Mouse (Mus musculus): ENCODE results near the gene Sdc4. TPM values are rescaled to one million over a fixed set of nuclear protein-coding genes. Genes with fewer than 3 reads are reported as not detected.

Gene Sdc4
- polyA plus RNA-seq, 1 experiment, result 91.1 TPM

DNA sequence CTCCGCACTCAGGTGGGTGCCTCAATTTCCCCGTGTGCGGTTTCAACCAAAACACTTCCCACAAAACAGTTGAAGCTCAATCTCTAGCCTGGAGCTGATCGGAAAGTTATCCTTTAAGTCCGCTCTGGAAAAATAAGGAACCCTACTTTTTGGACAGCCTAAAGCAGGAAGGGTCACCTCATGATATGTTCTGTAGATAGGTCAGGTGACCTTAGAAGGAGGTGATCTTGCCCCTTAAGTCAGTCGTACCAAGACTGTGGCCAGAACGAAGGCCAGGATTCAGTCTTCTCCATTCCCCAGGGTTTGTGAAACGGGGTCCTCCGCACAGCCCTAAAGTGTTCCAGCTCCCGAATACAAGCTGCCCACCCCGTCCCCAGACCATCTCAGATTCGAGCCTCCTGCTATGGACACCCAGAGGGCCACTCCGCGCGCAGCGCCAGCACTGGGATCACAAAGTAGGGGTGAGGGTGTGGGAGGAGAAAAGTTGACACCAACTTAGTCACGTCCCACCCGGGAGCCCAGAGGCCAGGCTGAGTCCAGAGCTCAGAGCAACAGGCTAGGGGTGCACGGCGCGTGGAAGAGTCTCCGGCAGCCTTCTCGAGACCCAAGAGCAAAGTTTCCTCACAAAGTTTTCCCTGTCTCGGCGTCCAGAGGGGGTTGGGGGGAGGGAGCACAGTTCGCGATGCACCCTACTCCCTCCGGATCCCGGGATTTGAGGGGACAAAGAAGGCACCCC is 1.2 kb downstream of the Sdc4 start:
- WGBS, result 6% methylated on average over 29 of the region's 29 CpGs
- H3K4me3 ChIP-seq (replicated peaks; ENCODE audit: extremely low read depth, low read depth, low read length), result peak overlapping the region; percentile 68
- H3K4me1 ChIP-seq (ENCODE audit: control insufficient read depth, insufficient read depth, low read length), result no peaks in the 10 kb centered on the region; the same call in 1 of the 2 replicates
- no peak for DNase-seq
- TF ChIP-seq CTCF (IDR thresholded peaks at IDR 0.05; ENCODE audit: insufficient read depth, low read length) (no peak), POLR2A (IDR thresholded peaks at IDR 0.05; ENCODE audit: borderline replicate concordance, extremely low read depth, low read depth, low read length) (peak; percentile 22; the same call in 1 of the 2 replicates)

DNA sequence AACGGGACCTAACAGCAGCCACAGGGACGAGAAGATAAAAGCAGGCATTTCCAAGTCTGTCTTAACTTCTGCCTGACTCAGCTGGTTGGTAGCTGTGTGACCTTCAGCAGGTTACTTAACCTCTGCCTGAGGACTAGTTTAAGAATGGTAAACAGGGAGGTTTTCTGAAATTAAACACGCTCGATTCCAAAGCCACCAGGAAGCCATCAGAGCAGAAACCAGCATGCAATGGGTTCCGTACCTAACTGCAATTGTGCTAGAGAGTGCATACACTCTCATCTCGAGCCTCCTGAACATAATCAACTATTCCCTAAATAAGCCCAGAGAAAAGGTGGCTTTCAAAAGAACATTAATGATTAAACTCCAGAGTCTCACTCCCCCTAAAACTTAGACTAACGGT is 2.0 kb downstream of the Sdc4 start:
- 38% methylated on average over 7 of the region's 7 CpGs for WGBS
- no peak for TF ChIP-seq POLR2A (IDR thresholded peaks at IDR 0.05; ENCODE audit: borderline replicate concordance, extremely low read depth, low read depth, low read length)
- no peak for TF ChIP-seq CTCF (IDR thresholded peaks at IDR 0.05; ENCODE audit: insufficient read depth, low read length)
- DNase-seq, result no peak
- Histone ChIP-seq H3K4me3 (replicated peaks; ENCODE audit: extremely low read depth, low read depth, low read length) (peak overlapping the region; percentile 68), H3K4me1 (ENCODE audit: control insufficient read depth, insufficient read depth, low read length) (no peaks in the 10 kb centered on the region; the same call in 1 of the 2 replicates)

DNA sequence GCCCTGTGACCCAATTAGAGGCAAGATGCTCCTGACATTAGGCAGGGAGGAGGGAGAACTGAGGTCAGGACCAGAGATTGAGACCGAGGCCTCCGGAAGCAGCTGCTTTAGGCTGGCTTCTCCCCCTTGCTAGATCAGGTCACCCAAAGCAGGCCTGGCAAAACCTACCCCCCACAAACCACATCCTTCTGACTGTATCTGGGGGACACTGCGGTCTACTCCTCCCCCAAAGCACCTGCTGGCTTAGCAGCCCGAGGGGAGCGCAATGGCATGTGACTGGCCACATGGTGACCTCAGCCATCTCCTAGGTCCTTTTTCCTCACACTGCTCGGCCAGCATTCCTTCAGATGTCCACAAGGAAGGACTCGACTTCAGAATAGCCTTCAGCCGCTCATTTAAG is 2.5 kb downstream of the Sdc4 start:
- 41% methylated on average over 8 of the region's 8 CpGs for WGBS
- no peaks in the 10 kb centered on the region; the same call in 1 of the 2 replicates for H3K4me1 ChIP-seq (ENCODE audit: control insufficient read depth, insufficient read depth, low read length)
- H3K4me3 ChIP-seq (replicated peaks; ENCODE audit: extremely low read depth, low read depth, low read length), result peak overlapping the region; percentile 68
- TF ChIP-seq CTCF (IDR thresholded peaks at IDR 0.05; ENCODE audit: insufficient read depth, low read length) (no peak), POLR2A (IDR thresholded peaks at IDR 0.05; ENCODE audit: borderline replicate concordance, extremely low read depth, low read depth, low read length) (no peak)
- no peak for DNase-seq

DNA sequence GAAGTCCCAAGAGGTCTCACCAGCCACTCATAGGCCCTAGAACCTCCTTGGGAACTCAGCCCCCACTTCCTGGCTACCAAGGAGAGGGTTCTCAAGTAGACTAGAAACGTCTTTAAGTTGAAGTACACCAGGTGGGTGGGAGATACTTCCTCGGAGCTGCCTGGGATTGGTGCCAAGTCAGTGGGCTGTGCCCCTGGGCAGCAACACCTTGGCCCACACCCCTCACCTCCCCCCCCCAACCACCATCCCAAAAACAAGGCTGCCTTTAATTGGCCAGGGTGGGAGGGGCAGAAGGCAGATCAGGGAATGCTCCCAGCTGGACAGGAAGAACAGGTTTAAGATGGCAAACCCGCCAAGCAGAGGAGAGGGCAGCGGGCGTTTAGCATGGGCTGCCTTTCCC is 3.4 kb downstream of the Sdc4 start:
- Histone ChIP-seq H3K4me3 (replicated peaks; ENCODE audit: extremely low read depth, low read depth, low read length) (no peak overlapping the region), H3K4me1 (ENCODE audit: control insufficient read depth, insufficient read depth, low read length) (peaks cover 1% of the 10 kb centered on the region; the same call in 1 of the 2 replicates)
- no peak for DNase-seq
- no peak for TF ChIP-seq CTCF (IDR thresholded peaks at IDR 0.05; ENCODE audit: insufficient read depth, low read length)
- peak; percentile 22; the same call in 1 of the 2 replicates for TF ChIP-seq POLR2A (IDR thresholded peaks at IDR 0.05; ENCODE audit: borderline replicate concordance, extremely low read depth, low read depth, low read length)
- WGBS, result 39% methylated on average over 5 of the region's 5 CpGs

DNA sequence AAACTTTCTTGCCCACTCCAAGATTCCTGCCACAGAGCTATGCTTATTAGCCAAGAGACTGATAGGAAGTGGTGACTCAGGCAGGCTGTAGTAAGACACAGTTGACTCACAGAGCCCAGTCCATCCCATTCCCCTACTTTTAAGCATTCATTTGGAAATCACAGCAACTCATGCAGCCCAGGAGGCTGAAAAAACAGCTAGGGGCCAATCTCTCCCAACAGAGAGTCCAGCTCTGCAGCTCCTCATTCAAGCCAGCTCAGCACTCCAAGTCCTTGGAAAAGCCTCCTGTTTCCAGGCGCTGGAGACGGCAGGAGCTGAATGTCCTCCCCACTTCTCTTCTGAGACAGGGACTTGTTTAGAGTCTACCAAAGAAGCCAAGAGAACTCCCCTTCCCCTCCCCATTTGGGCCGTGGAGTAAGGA is 4.7 kb downstream of the Sdc4 start:
- 40% methylated on average over 3 of the region's 3 CpGs for WGBS
- TF ChIP-seq POLR2A (IDR thresholded peaks at IDR 0.05; ENCODE audit: borderline replicate concordance, extremely low read depth, low read depth, low read length) (no peak), CTCF (IDR thresholded peaks at IDR 0.05; ENCODE audit: insufficient read depth, low read length) (no peak)
- Histone ChIP-seq H3K4me3 (replicated peaks; ENCODE audit: extremely low read depth, low read depth, low read length) (no peak overlapping the region), H3K4me1 (ENCODE audit: control insufficient read depth, insufficient read depth, low read length) (peaks cover 2% of the 10 kb centered on the region; the same call in 1 of the 2 replicates)
- DNase-seq, result no peak

DNA sequence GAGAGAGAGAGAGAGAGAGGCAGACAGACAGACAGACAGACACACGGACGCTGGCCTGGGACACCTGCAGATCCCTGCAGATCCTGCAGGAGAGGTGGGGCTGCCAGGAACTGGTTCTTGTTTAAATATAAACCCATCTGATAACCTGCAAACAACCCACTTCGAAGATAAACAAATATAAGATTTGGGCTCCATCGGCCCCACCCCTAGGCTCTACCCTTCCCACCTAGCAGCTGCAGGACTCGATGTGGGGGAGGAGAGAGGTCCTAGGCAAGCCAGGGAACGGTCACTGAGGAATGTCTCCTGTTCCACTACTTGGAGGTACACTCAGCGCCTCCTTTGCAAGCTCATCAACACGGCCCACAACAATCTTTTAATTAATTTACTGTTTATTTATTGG is 5.4 kb downstream of the Sdc4 start:
- peaks cover 6% of the 10 kb centered on the region; the same call in 1 of the 2 replicates for H3K4me1 ChIP-seq (ENCODE audit: control insufficient read depth, insufficient read depth, low read length)
- 43% methylated on average over 8 of the region's 8 CpGs for WGBS
- TF ChIP-seq POLR2A (IDR thresholded peaks at IDR 0.05; ENCODE audit: borderline replicate concordance, extremely low read depth, low read depth, low read length), result no peak
- no peak for TF ChIP-seq CTCF (IDR thresholded peaks at IDR 0.05; ENCODE audit: insufficient read depth, low read length)
- DNase-seq, result no peak
- no peak overlapping the region for H3K4me3 ChIP-seq (replicated peaks; ENCODE audit: extremely low read depth, low read depth, low read length)

DNA sequence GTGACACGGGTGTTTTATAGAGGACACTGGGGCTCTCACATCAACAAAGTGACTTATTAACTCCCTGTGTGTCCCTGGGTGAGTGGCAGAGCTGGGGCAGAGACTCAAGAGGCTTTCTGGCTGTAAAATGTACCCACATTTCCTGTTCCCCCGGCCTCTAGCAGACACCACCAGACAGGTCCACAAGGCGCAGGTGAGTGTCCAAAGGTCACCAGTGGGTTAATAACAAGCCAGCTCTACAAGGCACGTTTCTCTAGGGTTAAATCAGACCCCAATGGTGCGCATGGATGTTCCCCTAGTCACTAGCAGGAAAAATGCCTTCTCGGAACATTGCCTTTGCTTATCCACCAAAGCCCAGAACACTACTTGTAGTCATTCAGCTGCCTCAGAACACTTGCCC is 6.0 kb downstream of the Sdc4 start:
- no peak for DNase-seq
- no peak overlapping the region for H3K4me3 ChIP-seq (replicated peaks; ENCODE audit: extremely low read depth, low read depth, low read length)
- WGBS, result 55% methylated on average over 6 of the region's 6 CpGs
- H3K4me1 ChIP-seq (ENCODE audit: control insufficient read depth, insufficient read depth, low read length), result peaks cover 11% of the 10 kb centered on the region
- no peak for TF ChIP-seq POLR2A (IDR thresholded peaks at IDR 0.05; ENCODE audit: borderline replicate concordance, extremely low read depth, low read depth, low read length)
- no peak for TF ChIP-seq CTCF (IDR thresholded peaks at IDR 0.05; ENCODE audit: insufficient read depth, low read length)

DNA sequence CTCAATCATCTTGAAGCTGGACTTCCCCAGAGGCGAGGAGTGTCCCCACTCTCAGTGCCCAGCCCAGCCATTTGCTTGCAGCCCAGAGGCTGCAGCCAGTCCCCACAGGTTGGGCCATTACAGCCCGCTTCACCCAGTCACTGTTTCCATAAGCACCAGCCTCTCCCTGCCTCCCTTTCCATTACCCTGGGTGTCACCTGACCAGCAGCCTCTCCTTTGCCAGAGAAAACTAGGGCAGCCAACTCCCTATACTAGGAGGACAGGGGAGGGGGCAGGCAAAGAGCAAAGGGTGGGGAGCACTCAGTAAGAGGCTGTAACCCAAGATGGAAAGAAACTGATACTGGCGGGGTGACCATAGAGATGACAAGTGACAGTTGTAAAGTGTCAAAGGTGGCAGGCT is 6.7 kb downstream of the Sdc4 start:
- 51% methylated on average over 3 of the region's 3 CpGs for WGBS
- Histone ChIP-seq H3K4me3 (replicated peaks; ENCODE audit: extremely low read depth, low read depth, low read length) (no peak overlapping the region), H3K4me1 (ENCODE audit: control insufficient read depth, insufficient read depth, low read length) (peaks cover 16% of the 10 kb centered on the region)
- TF ChIP-seq CTCF (IDR thresholded peaks at IDR 0.05; ENCODE audit: insufficient read depth, low read length) (no peak), POLR2A (IDR thresholded peaks at IDR 0.05; ENCODE audit: borderline replicate concordance, extremely low read depth, low read depth, low read length) (no peak)
- no peak for DNase-seq

DNA sequence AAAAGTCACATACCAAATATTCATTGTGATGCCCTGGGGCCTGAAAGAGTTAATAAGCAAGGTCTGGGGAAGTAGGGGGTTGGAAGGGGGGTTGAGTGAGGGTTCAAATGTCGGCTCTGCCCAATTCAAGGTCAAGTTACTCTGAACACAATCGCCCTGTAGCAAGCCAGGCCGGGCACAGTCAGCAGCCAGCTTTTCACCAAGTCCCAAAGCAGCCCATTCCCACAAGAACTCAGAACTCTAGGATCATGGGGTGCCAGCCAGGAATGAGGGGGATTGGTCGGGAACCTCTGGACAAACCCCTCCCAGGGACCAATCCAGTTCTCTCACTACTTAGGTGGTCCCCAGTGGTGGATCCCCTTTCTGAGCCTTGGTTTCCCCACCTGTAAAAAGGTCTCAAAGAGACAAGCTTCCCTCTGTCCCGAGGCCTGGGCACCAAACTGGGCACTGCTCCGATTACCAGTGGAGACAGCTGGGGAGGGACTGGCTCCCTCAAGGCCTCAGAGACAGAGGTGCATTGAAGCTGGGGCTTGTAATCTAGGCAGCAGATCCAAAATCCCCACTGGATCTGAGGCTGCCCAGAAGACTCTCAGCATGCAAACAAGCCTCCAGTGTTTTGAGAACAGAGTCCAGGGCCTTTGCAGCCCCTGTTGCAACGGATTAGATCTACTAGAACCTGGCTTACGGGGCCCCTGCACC is 7.3 kb downstream of the Sdc4 start:
- DNase-seq, result no peak
- TF ChIP-seq CTCF (IDR thresholded peaks at IDR 0.05; ENCODE audit: insufficient read depth, low read length), result no peak
- no peak for TF ChIP-seq POLR2A (IDR thresholded peaks at IDR 0.05; ENCODE audit: borderline replicate concordance, extremely low read depth, low read depth, low read length)
- 34% methylated on average over 8 of the region's 8 CpGs for WGBS

More for the DNA sequence above, 7.3 kb downstream of the Sdc4 start:
- no peak overlapping the region for H3K4me3 ChIP-seq (replicated peaks; ENCODE audit: extremely low read depth, low read depth, low read length)
- peaks cover 18% of the 10 kb centered on the region for H3K4me1 ChIP-seq (ENCODE audit: control insufficient read depth, insufficient read depth, low read length)
